In genomic region chr14:75018829-75019228, GRCm38 (mm10) we compare ENCODE assay signal across 29 mouse cellular contexts. TPM values are rescaled to one million over a fixed set of nuclear protein-coding genes. Genes with fewer than 3 reads are reported as not detected.
DNase-seq lines count a peak whose midpoint lies in the region; ATAC-seq and TF ChIP-seq lines count a peak whose summit lies in the region.
"Had no signal": no experiment of that assay in that cellular context is flagged by ENCODE, and none has a peak within 500 bp of the region (broad histone marks: within the 10 kb centered on the region; RNA-seq: fewer than 3 reads in every experiment).

No protein-coding gene starts in this region.

- peaks cover 23% of the 10 kb centered on the region; the same call in 1 of the 2 replicates for H3K4me1 ChIP-seq in spleen, adult 2 months (ENCODE audit: control insufficient read depth, insufficient read depth, insufficient read length)
- H3K4me1 ChIP-seq in bone marrow, adult 2 months (ENCODE audit: control insufficient read depth, insufficient read depth, low read length) = peaks cover 5% of the 10 kb centered on the region; the same call in 1 of the 2 replicates
- peaks cover 5% of the 10 kb centered on the region; the same call in 1 of the 2 replicates for H3K4me1 ChIP-seq in hindbrain, embryonic 10.5 days (replicated peaks)
- peaks cover 8% of the 10 kb centered on the region; the same call in 1 of the 2 replicates for H3K4me1 ChIP-seq in forebrain, embryonic 13.5 days
- no peaks in the 10 kb centered on the region for H3K4me1 ChIP-seq in forebrain, embryonic 14.5 days (ENCODE audit: control insufficient read depth, insufficient read depth, low read length)

- H3K36me3 ChIP-seq in spleen, adult 2 months (ENCODE audit: control insufficient read depth, insufficient read depth, low read length) = peaks cover 8% of the 10 kb centered on the region
- H3K36me3 ChIP-seq in hindbrain, embryonic 10.5 days = no peaks in the 10 kb centered on the region
- no peaks in the 10 kb centered on the region for H3K36me3 ChIP-seq in forebrain, embryonic 13.5 days (ENCODE audit: poor library complexity, severe bottlenecking)
- H3K36me3 ChIP-seq in forebrain, embryonic 14.5 days (ENCODE audit: control insufficient read depth, insufficient read depth, low read length) = no peaks in the 10 kb centered on the region
- H3K36me3 ChIP-seq: forebrain, embryonic 15.5 days; heart, embryonic 13.5 days; hindbrain, embryonic 15.5 days; neural tube, embryonic 13.5 days had no signal

- no peak overlapping the region for H3K9ac ChIP-seq in forebrain, embryonic 13.5 days
- H3K9ac ChIP-seq in forebrain, embryonic 14.5 days (ENCODE audit: low read length) = no peak overlapping the region
- H3K9ac ChIP-seq: forebrain, embryonic 15.5 days; heart, embryonic 13.5 days; hindbrain, embryonic 15.5 days; liver, embryonic 14.5 days; neural tube, embryonic 13.5 days had no signal

- ATAC-seq in forebrain, embryonic 13.5 days = no peak
- ATAC-seq in forebrain, embryonic 14.5 days = no peak
- ATAC-seq: CD4-positive, CD25-positive, alpha-beta regulatory T cell, adult 4 months; forebrain, embryonic 15.5 days; midbrain, embryonic 16.5 days had no signal

- H3K4me2 ChIP-seq in forebrain, embryonic 13.5 days = no peak overlapping the region
- no peak overlapping the region for H3K4me2 ChIP-seq in forebrain, embryonic 14.5 days (ENCODE audit: low read length)
- H3K4me2 ChIP-seq: forebrain, embryonic 15.5 days; heart, embryonic 13.5 days; hindbrain, embryonic 15.5 days; midbrain, embryonic 11.5 days; neural tube, embryonic 13.5 days had no signal

- peak overlapping the region; percentile 81 for H3K27ac ChIP-seq in spleen, adult 2 months (ENCODE audit: insufficient read depth, low read length)
- peak overlapping the region; percentile 76; the same call in 1 of the 2 replicates for H3K27ac ChIP-seq in bone marrow, adult 2 months (ENCODE audit: control insufficient read depth, insufficient read depth, low read depth, low read length, poor library complexity)
- no peak overlapping the region for H3K27ac ChIP-seq in hindbrain, embryonic 10.5 days
- H3K27ac ChIP-seq in forebrain, embryonic 13.5 days = no peak overlapping the region
- H3K27ac ChIP-seq in forebrain, embryonic 14.5 days (ENCODE audit: low read depth, low read length) = no peak overlapping the region
- H3K27ac ChIP-seq: forebrain, embryonic 15.5 days; gastrocnemius, adult 2 months; heart, adult 2 months; heart, embryonic 13.5 days; hindbrain, embryonic 15.5 days; liver, embryonic 14.5 days; neural tube, embryonic 13.5 days had no signal

- TF ChIP-seq POLR2A in spleen, adult 2 months (IDR thresholded peaks at IDR 0.05; ENCODE audit: low read depth, low read length) = no peak
- TF ChIP-seq POLR2A in bone marrow, adult 2 months (IDR thresholded peaks at IDR 0.05; ENCODE audit: borderline replicate concordance, control insufficient read depth, low read depth, low read length) = no peak

- H3K4me3 ChIP-seq in spleen, adult 2 months (ENCODE audit: extremely low read depth, insufficient read depth, insufficient read length) = peak overlapping the region; percentile 18; the same call in 1 of the 2 replicates
- H3K4me3 ChIP-seq in bone marrow, adult 2 months (replicated peaks; ENCODE audit: control insufficient read depth, low read depth, low read length) = no peak overlapping the region
- no peak overlapping the region for H3K4me3 ChIP-seq in hindbrain, embryonic 10.5 days
- H3K4me3 ChIP-seq in forebrain, embryonic 13.5 days = no peak overlapping the region
- H3K4me3 ChIP-seq in forebrain, embryonic 14.5 days (ENCODE audit: low read depth, low read length) = no peak overlapping the region
- H3K4me3 ChIP-seq: forebrain, embryonic 15.5 days; gastrocnemius, adult 2 months; heart, adult 2 months; heart, embryonic 13.5 days; hindbrain, embryonic 15.5 days; neural tube, embryonic 13.5 days had no signal

- no peak for DNase-seq in spleen, adult 2 months (ENCODE audit: low read depth in 1 of 2, low spot score in 2 of 2)
- DNase-seq in spleen, adult 12 weeks (ENCODE audit: low spot score) = no peak
- peak; percentile 62 for DNase-seq in A20 (ENCODE audit: low read depth, low spot score)
- DNase-seq in naive thymus-derived CD4-positive, alpha-beta T cell, adult 2 months (ENCODE audit: low read depth) = peak; percentile 40
- DNase-seq in hindbrain, embryonic 10.5 days (ENCODE audit: low spot score) = no peak
- no peak for DNase-seq in forebrain, embryonic 14.5 days (ENCODE audit: low spot score)
- DNase-seq: adrenal gland, postnatal 25 days; cerebellum, adult 8-10 months; cerebellum, postnatal 36 days; gastrocnemius, adult 2 months; gastrocnemius, postnatal 36 days; heart, adult 2 months; heart, postnatal 10 days; kidney, adult 9 months; kidney, postnatal 10 days; layer of hippocampus, adult 9-11 months; liver; lung, adult 2 months; lung, postnatal 10 days had no signal

- 12% methylated on average over 4 of the region's 4 CpGs for WGBS in spleen, adult 2 months
- 19% methylated on average over 4 of the region's 4 CpGs for WGBS in bone marrow, adult 2 months
- WGBS in hindbrain, embryonic 10.5 days = 75% methylated on average over 4 of the region's 4 CpGs
- 81% methylated on average over 4 of the region's 4 CpGs for WGBS in forebrain, embryonic 13.5 days
- 81% methylated on average over 4 of the region's 4 CpGs for WGBS in forebrain, embryonic 14.5 days

- no peaks in the 10 kb centered on the region for H3K9me3 ChIP-seq in hindbrain, embryonic 10.5 days
- H3K9me3 ChIP-seq in forebrain, embryonic 13.5 days (replicated peaks) = no peaks in the 10 kb centered on the region
- no peaks in the 10 kb centered on the region for H3K9me3 ChIP-seq in forebrain, embryonic 14.5 days (replicated peaks; ENCODE audit: control insufficient read depth, low read length)
- H3K9me3 ChIP-seq: forebrain, embryonic 15.5 days; heart, embryonic 13.5 days; hindbrain, embryonic 15.5 days; neural tube, embryonic 13.5 days had no signal

- no peaks in the 10 kb centered on the region for H3K27me3 ChIP-seq in spleen, adult 2 months (ENCODE audit: control insufficient read depth, insufficient read depth, low read length)
- H3K27me3 ChIP-seq in hindbrain, embryonic 10.5 days (ENCODE audit: insufficient read depth, poor library complexity, severe bottlenecking) = peaks cover 9% of the 10 kb centered on the region
- H3K27me3 ChIP-seq in forebrain, embryonic 13.5 days = no peaks in the 10 kb centered on the region
- H3K27me3 ChIP-seq in forebrain, embryonic 14.5 days (replicated peaks; ENCODE audit: control insufficient read depth, insufficient read depth, low read length) = no peaks in the 10 kb centered on the region
- H3K27me3 ChIP-seq: forebrain, embryonic 15.5 days; heart, embryonic 13.5 days; hindbrain, embryonic 15.5 days had no signal

- TF ChIP-seq CTCF in spleen, adult 2 months (IDR thresholded peaks at IDR 0.05; ENCODE audit: extremely low read depth, insufficient read depth, insufficient read length, insufficient replicate concordance) = no peak
- no peak for TF ChIP-seq CTCF in bone marrow, adult 2 months (IDR thresholded peaks at IDR 0.05; ENCODE audit: control insufficient read depth, insufficient read depth, low read length)

RNA-seq across cellular contexts. Expression of gene Rubcnl, which starts 3.0 kb away (rescaled TPM):
- 19.3 and 20.9 TPM in 2 replicates for polyA plus RNA-seq in spleen, adult 2 months (2012; rRNA removed)
- polyA plus RNA-seq in bone marrow, adult 2 months (2011; ENCODE audit: insufficient read depth, insufficient read length, low replicate concordance, missing spikeins) = 8.8 and 14.0 TPM in 2 replicates
- 0.13 and 0.29 TPM in 2 replicates for polyA plus RNA-seq in hindbrain, embryonic 10.5 days (2016; fragmentation: Nextera tagmentation; extraction: Ambion mirVana)
- 0.13 and 0.21 TPM in 2 replicates for polyA plus RNA-seq in forebrain, embryonic 13.5 days (2015; fragmentation: Nextera tagmentation; extraction: Ambion mirVana)
- 0.19 and 0.30 TPM in 2 replicates for polyA plus RNA-seq in forebrain, embryonic 14.5 days (2014; fragmentation: Nextera tagmentation; extraction: Ambion mirVana)

Comparison
In these comparisons a context has a peak if more than half of its experiments do, and no peak if none do; other contexts are left out.
1. DNase-seq: peak in A20 (single experiment) and naive thymus-derived CD4-positive, alpha-beta T cell, adult 2 months (single experiment); none in spleen, adult 2 months (0 of 2), spleen, adult 12 weeks (single experiment), hindbrain, embryonic 10.5 days (single experiment) and forebrain, embryonic 14.5 days (single experiment).
2. H3K27ac ChIP-seq: peak in spleen, adult 2 months (single experiment) and bone marrow, adult 2 months (single experiment); none in hindbrain, embryonic 10.5 days (single experiment), forebrain, embryonic 13.5 days (single experiment) and forebrain, embryonic 14.5 days (single experiment).